Mouse (Mus musculus) olfactory bulb, adult 2 months (tissue): ENCODE measurements around the gene Daam1.

Experiments
- CTCF ChIP-seq: fragments of 200-500 bp; IDR thresholded peaks from 2 replicates; pipeline ENCODE4 v1.5.1; 2012; ENCODE audit warnings: low read depth, mild to moderate bottlenecking, low read length, moderate library complexity; ENCODE audit not compliant: insufficient read depth
- POLR2A ChIP-seq: fragments of 200-500 bp; IDR thresholded peaks from 2 replicates; pipeline ENCODE4 v1.6.1; 2012; ENCODE audit warnings: mild to moderate bottlenecking, low read depth, low read length, moderate library complexity; ENCODE audit not compliant: insufficient read depth

DNA sequence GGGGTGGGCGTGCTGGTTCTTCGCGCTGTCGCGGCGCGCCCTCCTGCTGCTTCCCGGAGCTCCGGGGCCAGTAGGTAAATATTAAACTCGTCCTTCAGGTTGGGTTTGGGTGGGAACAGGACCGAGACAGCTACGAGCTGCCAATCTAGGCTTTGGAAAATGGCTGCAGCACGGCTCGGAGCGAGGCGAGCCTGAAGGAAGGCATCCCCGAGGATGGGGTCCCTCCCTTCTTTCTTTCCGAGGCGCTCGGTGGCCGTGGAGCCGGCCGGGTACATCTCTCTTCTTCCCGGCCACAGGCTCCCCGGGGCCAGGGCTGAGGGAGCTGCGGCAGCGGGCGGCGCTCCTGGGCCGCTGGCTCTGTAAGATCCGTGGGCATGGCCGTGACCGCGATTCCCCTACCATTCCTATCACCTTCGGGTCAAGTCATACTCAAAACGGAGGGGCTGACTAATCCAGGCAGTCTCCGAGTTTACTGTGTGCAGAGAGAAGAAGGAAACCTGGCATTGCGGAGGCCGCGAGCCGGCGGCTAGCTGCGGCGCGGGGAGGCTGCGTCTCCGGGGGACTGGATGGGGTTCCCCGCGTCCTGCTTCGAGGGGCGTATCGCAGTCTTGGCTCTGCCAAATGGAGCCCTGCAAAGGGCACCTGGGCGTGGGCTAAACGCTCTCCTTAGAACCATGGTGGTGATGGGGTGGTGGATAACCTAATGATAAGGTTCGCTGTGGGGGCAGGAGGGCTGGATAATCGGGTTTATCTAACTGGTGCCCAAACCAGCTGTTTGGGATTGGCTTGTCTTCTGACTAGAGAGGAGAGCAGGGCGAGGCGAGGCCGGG, 595 bp downstream of the Daam1 start:
- TF ChIP-seq POLR2A, result no peak
- TF ChIP-seq CTCF, result no peak
